Mouse (Mus musculus) brown adipose tissue, adult 24 weeks (tissue): ENCODE measurements around the gene St6galnac1. TPM values are rescaled to one million over a fixed set of nuclear protein-coding genes. Genes with fewer than 3 reads are reported as not detected.
A peak's percentile ranks its signal among the peaks of the same experiment; 100 is the strongest.
"Not testable (repeated sequence)": the region's sequence is repeated elsewhere in the genome, so short reads cannot be mapped to it uniquely, and the experiment has no call there.

Experiments used
- H3K27ac ChIP-seq: fragments of 200-500 bp; replicated peaks from 2 replicates; pipeline ENCODE4 v1.5.1; 2012; ENCODE audit warnings: low read depth, mild to moderate bottlenecking, low read length
- H3K4me1 ChIP-seq: fragments of 200-500 bp; 2 replicates; pipeline ENCODE4 v1.6.1; 2012; ENCODE audit warnings: low read length, mixed read lengths; ENCODE audit not compliant: control insufficient read depth, insufficient read depth, insufficient read length
- H3K4me3 ChIP-seq: fragments of 200-500 bp; 2 replicates; pipeline ENCODE4 v1.5.1; 2012; ENCODE audit warnings: low read depth, mild to moderate bottlenecking, low read length, moderate library complexity; ENCODE audit not compliant: insufficient read depth
- polyA plus RNA-seq: library from polyadenylated mRNA; stranded (reverse); fragments of >200 nt; gene quantifications from 2 replicates; pipeline ENCODE4 v1.2.4, GENCODE M21; 2012; ENCODE audit not compliant: missing spikeins, insufficient read depth, insufficient read length

St6galnac1 gene
- polyA plus RNA-seq, 1 experiment: not detected

GRCm38 (mm10) chr11:116769873-116770272 lies 5.4 kb downstream of the St6galnac1 start:
- Histone ChIP-seq H3K27ac (no peak overlapping the region), H3K4me1 (peaks cover 3% of the 10 kb centered on the region; the same call in 1 of the 2 replicates), H3K4me3 (no peak overlapping the region)

GRCm38 (mm10) chr11:116764946-116765345 lies 10.4 kb downstream of the St6galnac1 start:
- H3K27ac ChIP-seq: no peak overlapping the region
- H3K4me1 ChIP-seq: peaks cover 2% of the 10 kb centered on the region; the same call in 1 of the 2 replicates
- no peak overlapping the region for H3K4me3 ChIP-seq

DNA sequence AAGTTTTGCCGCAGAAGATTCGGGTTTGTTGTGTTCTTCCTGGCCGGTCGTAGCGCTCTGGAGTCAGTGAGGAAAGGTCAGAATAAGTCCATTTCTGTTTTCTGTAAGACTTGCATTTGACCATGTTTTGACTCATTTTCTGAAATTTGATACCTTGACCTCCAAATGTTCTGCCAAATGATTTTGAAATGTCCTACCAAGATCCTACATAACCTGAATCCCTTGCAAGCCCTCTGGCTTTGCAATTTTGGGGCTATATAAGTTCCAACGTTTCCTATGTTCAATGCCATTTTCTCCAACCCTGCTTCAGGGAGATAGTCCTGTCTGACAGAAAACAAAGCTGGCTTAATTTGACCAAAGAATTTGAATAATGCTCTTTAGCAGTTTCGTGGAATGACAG lies 11.0 kb downstream of the St6galnac1 start:
- Histone ChIP-seq H3K4me3 (no peak overlapping the region), H3K27ac (no peak overlapping the region), H3K4me1 (no peaks in the 10 kb centered on the region)

- Histone ChIP-seq H3K4me3 (no peak overlapping the region), H3K4me1 (peaks cover 19% of the 10 kb centered on the region), H3K27ac (no peak overlapping the region)
Observed at GRCm38 (mm10) chr11:116755191-116755590, 20.1 kb downstream of the St6galnac1 start.

DNA sequence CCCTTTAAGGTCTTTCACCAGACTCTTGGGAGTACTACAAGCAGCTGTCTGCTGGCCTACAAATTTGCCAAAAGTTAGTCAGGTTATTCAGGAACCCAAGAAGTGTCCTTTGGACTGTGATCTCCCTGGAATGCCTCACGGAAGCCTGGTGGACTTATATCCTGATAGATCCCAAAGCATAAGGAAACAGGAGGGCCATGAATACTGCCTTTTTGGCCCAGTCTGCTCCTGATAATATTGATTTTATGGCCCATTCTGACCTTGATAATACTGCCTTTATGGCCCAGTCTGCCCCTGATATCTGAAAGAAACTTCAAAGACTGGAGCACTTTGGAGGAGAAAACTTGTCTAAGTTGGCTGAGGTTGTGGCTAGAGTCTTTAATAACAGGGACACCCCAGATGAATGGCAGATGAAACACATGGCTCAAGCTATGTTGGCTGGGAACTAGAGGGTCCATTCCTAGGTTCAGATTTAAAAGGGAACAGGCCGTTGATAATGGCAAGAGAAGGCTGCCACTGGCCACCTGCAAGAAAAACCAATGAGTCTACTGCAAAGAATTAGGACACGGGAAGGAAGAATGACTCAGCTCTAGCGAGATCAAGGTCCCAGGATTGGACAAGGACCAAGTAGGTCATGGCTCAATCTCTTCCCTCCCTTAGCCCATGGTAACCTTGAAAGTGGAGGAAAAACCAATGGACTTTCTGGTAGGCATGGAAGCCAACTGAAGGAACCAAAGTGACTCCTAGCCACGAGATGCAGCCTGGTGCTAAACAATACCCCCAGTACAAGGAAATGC lies 21.4 kb downstream of the St6galnac1 start:
- Histone ChIP-seq H3K4me1 (peaks cover 19% of the 10 kb centered on the region), H3K4me3 (no peak overlapping the region), H3K27ac (peak overlapping the region; percentile 92)

DNA sequence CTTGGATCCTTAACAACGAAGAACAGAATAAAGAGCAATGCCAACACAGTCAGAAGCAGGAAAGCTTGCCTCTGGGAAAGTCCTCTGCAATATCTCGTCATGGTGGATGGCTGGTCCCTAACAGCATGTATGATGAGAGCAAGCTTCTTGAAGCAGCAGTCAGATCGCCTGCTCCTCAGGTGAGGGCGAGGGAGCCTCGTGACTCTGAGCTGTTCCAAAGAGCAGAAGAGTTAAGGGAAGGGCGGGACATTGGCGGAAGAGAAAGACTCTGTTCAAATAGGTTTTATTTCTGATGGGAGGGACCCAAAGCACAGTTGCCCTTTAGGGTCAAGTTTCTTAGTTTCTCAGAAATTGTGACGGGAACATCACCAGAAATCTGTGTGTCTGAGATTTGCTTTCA lies 25.6 kb downstream of the St6galnac1 start:
- Histone ChIP-seq H3K27ac (no peak overlapping the region), H3K4me3 (no peak overlapping the region)

DNA sequence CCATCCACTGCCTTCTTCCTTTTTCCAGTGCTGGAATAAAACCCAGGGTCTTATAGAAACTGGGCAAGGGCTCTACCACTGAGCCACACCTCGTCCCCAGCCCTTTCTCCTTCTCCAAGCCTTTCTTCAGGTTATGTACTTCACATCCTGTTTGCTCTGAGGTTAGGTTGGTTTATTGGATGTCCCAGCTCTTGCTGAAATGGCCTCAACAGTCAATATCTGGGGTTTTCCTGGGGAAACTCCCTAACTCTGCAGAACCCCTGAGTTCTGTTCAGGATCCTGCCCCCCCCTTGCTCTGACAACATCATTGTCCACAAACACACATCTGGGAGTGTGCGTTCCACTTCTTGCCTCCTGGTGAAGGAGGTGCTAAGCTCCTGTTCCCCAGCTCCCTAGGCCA lies 26.6 kb downstream of the St6galnac1 start:
- not testable (repeated sequence) for H3K4me1 ChIP-seq

More for the DNA sequence above, 25.6 kb downstream of the St6galnac1 start:
- peaks cover 13% of the 10 kb centered on the region for H3K4me1 ChIP-seq

GRCm38 (mm10) chr11:116746822-116747221 lies 28.5 kb downstream of the St6galnac1 start:
- not testable (repeated sequence) for H3K4me3 ChIP-seq, H3K27ac ChIP-seq, H3K4me1 ChIP-seq

More for the DNA sequence above, 26.6 kb downstream of the St6galnac1 start:
- H3K27ac ChIP-seq, H3K4me3 ChIP-seq: not testable (repeated sequence)

DNA sequence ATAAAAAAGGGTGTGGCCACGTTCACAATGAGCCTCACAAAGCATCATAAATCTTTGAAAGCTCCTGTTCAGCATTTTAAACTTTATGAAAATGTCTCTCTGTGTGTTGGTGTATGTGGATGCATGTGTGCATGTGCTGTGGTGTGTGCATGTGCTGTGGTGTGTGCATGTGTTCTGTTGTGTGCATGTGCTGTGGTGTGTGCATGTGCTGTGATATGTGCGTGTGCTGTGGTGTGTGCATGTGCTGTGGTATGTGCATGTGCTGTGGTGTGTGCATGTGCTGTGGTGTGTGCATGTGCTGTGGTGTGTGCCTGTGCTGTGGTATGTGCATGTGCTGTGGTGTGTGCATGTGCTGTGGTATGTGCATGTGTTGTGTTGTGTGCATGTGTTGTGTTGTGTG lies 29.9 kb downstream of the St6galnac1 start:
- H3K4me3 ChIP-seq, H3K27ac ChIP-seq, H3K4me1 ChIP-seq: not testable (repeated sequence)

DNA sequence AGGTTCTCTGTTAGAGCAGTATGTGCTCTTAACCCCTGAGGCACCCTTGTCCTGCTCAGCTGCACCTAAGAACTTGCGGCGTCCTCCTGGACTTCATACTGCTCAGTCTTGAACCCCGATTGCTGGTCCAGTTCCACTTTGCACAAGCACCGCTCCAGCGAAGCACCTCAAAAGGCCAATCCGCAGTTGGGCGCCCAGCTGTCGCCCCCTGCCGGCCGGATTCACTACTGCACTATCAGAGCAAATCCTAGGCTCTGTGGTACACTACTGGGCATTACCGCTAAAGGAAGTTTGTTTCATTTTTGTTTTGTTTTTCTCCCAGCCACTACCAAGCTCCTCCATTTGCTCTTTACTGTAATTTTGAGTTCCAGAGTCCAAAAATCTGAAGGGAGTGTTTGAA lies 36.9 kb downstream of the St6galnac1 start:
- Histone ChIP-seq H3K4me3 (no peak overlapping the region), H3K4me1 (no peaks in the 10 kb centered on the region), H3K27ac (no peak overlapping the region)

- no peak overlapping the region for H3K27ac ChIP-seq
- no peaks in the 10 kb centered on the region for H3K4me1 ChIP-seq
- H3K4me3 ChIP-seq: no peak overlapping the region
Observed at GRCm38 (mm10) chr11:116732536-116732935, 42.8 kb downstream of the St6galnac1 start.

GRCm38 (mm10) chr11:116731060-116731580 lies 44.2 kb downstream of the St6galnac1 start:
- not testable (repeated sequence) for H3K4me1 ChIP-seq, H3K27ac ChIP-seq, H3K4me3 ChIP-seq

- Histone ChIP-seq H3K4me1 (no peaks in the 10 kb centered on the region), H3K27ac (no peak overlapping the region), H3K4me3 (no peak overlapping the region)
Observed at GRCm38 (mm10) chr11:116729276-116730008, 45.9 kb downstream of the St6galnac1 start.

DNA sequence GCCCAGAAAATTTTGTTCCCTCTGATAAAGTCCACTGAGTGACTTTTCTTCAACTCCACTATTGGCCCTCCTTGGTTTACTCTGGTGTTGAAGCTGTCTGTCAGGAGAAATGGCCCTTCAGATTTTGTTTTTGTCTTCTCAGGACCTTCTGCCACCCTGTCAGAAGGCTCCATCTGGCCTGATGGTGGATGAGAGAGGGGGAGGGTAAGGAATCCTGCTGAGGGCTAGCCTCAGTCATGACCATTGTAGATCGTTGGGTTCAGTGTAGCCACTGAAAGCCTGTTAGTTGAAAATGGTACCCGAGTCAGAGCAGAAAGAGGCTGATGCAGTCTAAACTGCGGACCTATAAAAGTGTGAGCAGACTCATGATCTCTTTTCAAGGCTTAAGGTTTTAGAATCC lies 49.2 kb downstream of the St6galnac1 start:
- Histone ChIP-seq H3K4me1 (peaks cover 12% of the 10 kb centered on the region), H3K4me3 (no peak overlapping the region)

More for the DNA sequence above, 49.2 kb downstream of the St6galnac1 start:
- H3K27ac ChIP-seq: no peak overlapping the region
